Mouse (Mus musculus) left cerebral cortex, adult 9 months (tissue): ENCODE results near the gene Gm9112.
A peak's percentile ranks its signal among the peaks of the same experiment; 100 is the strongest.
"Not testable (repeated sequence)": the region's sequence is repeated elsewhere in the genome, so short reads cannot be mapped to it uniquely, and the experiment has no call there.

Experiments used
- DNase-seq, 2 experiments: peaks; one replicate each; pipeline ENCODE4 v3.0.0; 2022; ENCODE audit warnings: low spot score in 2 of 2

The Gm9112 gene

DNA sequence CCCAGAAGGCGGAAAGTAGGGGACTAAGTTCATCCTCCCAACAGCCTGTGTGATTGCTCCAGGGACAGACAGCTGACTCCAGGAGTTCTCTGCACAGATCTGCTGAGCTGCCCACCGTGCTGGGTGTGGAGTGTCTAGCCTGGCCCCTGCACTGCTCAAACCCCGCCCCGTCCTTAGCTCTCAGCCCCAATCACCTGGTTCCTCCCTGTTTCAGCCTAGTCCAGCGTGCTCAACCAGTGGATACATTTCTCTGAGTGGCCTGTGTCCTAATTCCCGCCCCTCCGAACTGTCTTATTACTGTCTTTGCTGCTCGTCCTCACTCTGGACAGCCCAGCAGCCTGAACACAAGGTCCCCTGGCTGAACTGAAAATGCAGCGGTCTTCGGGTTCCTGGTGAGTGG, at the start of gene Gm9112, which contains the start of gene Dmrtc1b:
TSS of gene Gm9112 (minus strand) at position 101 of the 400 bp plus-strand sequence.
TSS of gene Dmrtc1b (plus strand) at position 331 of the 400 bp plus-strand sequence.
- not testable (repeated sequence) for DNase-seq

DNA sequence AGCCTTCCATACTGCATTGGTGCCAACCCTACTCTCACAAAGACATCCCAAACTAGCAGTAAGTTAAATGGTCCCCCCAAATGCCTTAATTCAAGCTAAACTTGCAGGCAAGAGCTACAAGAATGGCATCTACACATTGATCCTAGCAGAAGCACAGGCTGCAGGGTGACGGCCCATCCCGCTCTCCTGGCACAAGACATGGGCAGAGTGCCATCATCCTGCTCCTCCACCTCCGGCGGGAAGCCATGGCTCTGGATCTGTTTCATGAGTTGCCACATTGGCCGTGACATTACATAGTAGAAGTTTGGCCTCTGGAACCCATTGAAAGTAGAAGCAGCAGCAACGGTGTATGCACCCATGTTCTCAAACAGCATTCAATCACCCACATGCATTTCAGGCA, 16.8 kb upstream of the Gm9112 start:
- DNase-seq, result not testable (repeated sequence)

DNA sequence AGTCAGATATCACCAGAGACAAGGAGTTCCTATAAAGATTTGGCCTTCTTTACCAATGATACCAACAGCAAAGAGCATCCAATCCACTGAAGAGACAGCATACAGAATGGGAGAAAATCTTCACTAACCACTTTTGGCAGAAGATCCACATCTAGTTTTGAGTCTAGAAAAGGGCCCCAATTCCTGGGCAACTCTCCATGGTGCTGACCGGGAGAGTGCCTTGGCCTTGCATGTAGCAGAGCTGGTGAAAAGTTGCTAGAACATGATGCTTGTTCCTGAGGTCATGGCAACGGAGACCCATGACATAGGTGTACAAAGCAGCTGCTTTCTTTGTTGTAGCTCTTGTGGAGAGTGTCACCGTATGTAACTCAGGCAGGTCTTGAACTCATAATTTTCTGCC, 6.8 kb downstream of the Gm9112 start:
- DNase-seq, result not testable (repeated sequence)

DNA sequence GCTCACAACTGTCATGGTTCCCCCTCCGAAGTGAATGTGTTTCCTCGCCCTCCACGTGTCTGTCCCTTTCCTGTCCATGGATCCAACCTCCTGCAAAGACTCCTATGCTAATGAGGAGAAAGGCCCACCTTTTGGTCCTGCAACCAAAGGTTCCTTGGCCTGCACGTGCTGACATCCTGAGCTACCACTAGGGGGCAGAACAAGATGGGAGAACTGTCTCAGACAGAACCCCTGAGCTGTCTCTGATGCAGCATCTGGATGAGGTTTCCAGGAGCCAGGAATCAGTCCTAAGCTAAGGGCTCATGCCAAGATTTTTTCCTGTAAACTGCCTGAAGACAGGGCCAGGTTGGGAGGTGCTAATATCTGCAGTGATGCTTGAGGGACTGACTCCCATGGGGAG, 18.2 kb downstream of the Gm9112 start:
- DNase-seq, result peak in 1 of 2 experiments; percentile 41

DNA sequence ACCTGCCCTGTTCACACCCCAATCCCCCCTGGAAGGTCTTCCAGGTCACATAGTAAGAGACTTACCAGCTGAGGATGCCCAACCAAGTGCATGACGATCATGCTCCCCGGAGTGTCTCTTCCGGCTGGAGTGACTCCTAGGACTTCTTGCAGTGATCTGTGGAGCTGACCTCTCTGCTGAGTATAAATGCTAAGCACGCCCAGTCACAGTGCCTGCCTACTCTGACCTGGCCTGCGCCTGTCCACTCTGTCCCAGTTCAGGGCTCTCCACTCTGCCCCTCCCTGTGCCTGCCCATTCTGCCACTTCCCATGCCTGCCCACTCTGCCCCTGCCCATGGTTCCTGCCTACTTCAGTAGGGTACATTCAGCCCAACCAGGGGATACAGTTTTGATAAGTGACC, 20.6 kb downstream of the Gm9112 start, which contains the start of gene Gm3880:
TSS of gene Gm3880 (minus strand) at position 101 of the 400 bp plus-strand sequence.
- DNase-seq, result not testable (repeated sequence)

DNA sequence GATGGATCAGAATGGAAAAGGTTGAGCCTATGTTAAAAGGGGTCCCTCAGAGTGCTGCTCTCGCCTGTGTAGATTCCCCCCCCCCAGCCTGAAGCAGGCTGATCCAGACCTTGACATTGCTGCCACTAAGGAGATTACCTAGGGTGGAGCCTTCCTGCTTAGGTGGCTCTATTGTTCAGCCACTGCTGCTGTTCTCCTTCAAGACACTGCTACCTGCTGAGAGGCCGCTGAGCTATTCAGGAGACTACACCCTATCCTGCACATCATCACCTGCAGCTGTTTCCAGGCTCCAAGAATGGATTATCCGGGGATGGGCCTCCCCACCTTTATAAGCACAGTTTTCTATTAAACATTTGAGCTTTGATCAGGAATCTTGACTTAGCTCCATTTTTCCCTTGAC, 22.7 kb downstream of the Gm9112 start:
- not testable (repeated sequence) for DNase-seq

DNA sequence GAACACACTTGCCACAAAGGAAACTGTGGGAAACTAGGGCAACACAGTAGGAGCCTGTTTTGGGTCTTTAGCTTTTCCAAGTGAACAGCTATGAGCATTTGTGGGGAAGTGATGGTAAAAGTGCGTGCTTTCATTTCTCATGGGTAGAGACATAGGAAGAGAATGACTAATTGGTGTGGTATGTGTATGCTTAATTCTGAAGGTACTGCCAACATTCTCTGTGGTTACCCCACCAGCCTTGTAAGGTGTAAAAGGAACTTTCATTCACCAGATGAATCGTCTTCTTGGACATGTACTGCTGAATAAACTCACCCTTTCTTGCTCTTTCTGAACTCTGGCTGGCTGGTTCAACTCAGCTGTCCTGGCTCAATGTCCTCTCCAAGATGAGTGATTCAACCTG, 40.8 kb downstream of the Gm9112 start:
- DNase-seq, result no peak

DNA sequence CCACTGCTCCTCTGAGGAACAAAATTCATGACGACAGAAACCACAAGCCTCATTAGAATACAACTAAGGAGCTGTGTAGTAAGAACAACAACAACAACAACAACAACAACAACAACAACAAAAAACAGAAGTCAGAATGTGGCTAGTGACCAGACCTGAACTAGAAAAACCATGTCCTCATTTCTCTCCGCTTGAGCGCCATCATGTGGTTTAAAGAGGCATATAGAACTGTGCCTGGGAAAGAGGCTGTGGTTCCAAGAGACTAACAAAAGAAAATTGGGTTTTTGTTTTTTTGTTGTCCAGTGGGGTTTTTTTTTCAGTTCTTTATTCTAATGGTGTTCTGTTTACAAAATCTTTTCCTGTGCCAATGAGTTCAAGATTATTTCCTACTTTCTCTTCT, 46.7 kb downstream of the Gm9112 start:
- DNase-seq, result peak in 1 of 2 experiments; percentile 19
